Mouse (Mus musculus) adrenal gland, postnatal 25 days (tissue): ENCODE measurements around the gene Gm20905. TPM values are rescaled to one million over a fixed set of nuclear protein-coding genes. Genes with fewer than 3 reads are reported as not detected.
"Not testable (repeated sequence)": the region's sequence is repeated elsewhere in the genome, so short reads cannot be mapped to it uniquely, and the experiment has no call there.

Source experiments
- DNase-seq: peaks from one replicate; pipeline ENCODE4 v3.0.0; 2021; ENCODE audit warnings: mixed read lengths
- long read RNA-seq: library from polyadenylated mRNA; stranded (forward); transcript quantifications from one replicate; pipeline ENCODE4 v2.0.0, GENCODE M21; 2021
- total RNA-seq: library from RNA; stranded (reverse); gene quantifications from 2 replicates; pipeline ENCODE4 v1.2.3, GENCODE M21; 2021

The Gm20905 gene
- total RNA-seq = not detected in 2 replicates
- long read RNA-seq = 0 reads

- DNase-seq = not testable (repeated sequence)
Observed at GRCm38 (mm10) chrY:37259503-37259902, at the start of gene Gm20905. TSS of gene Gm20905 (minus strand) at chrY:37259603.
